Mouse (Mus musculus): Measurements from ENCODE around the gene Tpgs1. TPM values are rescaled to one million over a fixed set of nuclear protein-coding genes. Genes with fewer than 3 reads are reported as not detected.

Tpgs1 gene
- total RNA-seq, 2 experiments from 2014 or later: 18.3 to 18.7 TPM

GRCm38 (mm10) chr10:79668076-79668475 lies 1.1 kb upstream of the Tpgs1 start:
- no peak for DNase-seq

- DNase-seq: peak; percentile 77
These were observed 448 bp downstream of the Tpgs1 start for GRCm38 (mm10) chr10:79669576-79670057.

DNA sequence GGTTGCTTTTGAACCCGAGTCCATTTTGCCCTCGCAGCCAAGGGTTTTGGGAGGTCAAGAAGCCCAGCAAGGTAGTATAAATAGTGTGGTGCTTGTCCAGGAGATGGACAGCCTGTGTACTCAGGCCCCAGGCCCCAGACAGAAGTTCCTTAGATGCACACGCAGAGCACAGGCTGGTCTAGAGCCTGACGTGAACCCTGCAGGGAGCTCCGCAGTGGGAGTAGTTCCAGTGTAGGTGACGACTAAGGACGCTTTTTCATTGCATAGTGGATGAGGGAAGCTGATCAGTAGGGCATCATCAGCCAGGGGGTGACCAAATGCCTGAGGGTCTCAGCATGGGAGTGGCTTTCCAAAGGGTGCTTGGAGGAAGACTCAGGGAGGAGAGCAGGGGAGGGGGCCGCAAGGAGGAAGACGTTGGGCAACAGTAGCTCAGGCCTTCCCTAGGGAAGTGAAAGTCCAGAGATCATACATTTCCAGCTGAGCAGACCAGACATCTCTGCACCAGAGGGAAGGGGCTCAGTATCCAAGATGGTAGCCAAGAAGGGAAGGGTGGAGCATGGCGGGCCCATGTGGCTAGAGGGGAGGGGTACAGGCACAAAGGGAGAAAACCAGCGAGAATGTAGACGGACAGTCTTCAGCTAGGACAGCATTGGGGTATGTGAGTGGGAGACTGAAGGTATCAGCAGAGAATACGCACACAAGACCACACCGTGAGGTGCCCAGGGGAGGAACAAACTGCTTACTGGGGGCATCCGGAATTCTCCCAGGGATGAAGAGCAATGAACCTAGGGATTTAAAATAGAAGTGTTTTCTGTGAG lies 1.1 kb downstream of the Tpgs1 start:
- DNase-seq: no peak

GRCm38 (mm10) chr10:79671396-79672087 lies 2.4 kb downstream of the Tpgs1 start:
- DNase-seq: no peak

GRCm38 (mm10) chr10:79672088-79672455 lies 2.9 kb downstream of the Tpgs1 start:
- no peak for DNase-seq

- DNase-seq: no peak
These were observed 3.9 kb downstream of the Tpgs1 start for GRCm38 (mm10) chr10:79673054-79673453.

- DNase-seq: no peak
These were observed 6.3 kb downstream of the Tpgs1 start for GRCm38 (mm10) chr10:79675346-79676035.

- DNase-seq: peak; percentile 13
These were observed 11.7 kb downstream of the Tpgs1 start for GRCm38 (mm10) chr10:79680606-79681495.

DNA sequence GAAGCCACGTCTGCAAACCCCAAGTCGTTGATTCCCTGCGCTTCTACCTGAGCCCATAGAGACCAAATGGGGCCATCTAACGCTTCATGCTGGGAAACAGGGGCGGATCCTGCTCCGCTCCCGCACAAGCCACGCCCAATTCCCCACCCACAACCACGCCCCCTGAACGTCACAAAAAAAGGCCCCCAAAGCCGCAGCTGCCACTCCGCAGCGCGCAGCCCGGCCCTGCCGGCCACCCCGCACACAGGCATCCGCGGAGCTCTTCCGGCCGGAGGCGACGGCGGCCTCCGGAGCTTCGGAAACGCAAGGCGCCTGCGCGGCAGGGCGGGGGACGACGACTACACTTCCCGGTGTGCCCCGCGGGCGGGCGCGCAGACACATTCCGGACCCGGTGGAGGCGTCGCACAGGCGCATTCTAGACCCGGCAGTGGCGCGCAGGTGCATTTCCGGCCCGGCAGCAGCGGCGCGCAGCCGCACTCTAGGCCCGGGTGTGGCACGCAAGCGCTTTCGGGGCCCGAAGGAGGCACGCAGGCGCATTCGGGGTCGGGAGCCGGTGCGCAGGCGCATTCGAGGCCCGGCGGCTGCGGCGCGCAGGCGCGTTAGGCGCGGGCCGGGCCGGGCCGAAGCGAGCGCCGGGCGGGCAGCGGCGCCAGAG lies 12.5 kb downstream of the Tpgs1 start, which contains the start of gene Cdc34:
Cdc34 (plus strand) TSS at position 605 of the 655 bp plus-strand sequence.
- peak; percentile 99 for DNase-seq

DNA sequence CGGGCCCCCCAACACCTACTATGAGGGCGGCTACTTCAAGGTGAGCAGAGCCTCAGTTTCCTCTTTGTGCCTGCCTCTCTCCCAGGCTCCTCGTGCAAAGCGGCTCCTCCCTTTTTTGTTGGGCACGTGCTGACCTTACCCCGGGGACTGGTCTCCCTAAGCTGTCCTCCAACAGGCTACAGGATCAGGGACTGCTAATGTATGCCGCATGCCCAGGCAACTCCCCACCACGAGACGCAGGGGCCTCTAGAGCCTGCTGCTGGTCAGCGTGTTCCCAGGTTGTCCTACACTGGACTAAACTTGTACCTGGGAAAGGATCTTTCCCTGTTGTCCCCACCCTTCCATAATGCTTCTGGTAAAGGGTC lies 13.4 kb downstream of the Tpgs1 start:
- peak; percentile 34 for DNase-seq

GRCm38 (mm10) chr10:79682916-79683582 lies 13.9 kb downstream of the Tpgs1 start:
- peak; percentile 68 for DNase-seq

DNA sequence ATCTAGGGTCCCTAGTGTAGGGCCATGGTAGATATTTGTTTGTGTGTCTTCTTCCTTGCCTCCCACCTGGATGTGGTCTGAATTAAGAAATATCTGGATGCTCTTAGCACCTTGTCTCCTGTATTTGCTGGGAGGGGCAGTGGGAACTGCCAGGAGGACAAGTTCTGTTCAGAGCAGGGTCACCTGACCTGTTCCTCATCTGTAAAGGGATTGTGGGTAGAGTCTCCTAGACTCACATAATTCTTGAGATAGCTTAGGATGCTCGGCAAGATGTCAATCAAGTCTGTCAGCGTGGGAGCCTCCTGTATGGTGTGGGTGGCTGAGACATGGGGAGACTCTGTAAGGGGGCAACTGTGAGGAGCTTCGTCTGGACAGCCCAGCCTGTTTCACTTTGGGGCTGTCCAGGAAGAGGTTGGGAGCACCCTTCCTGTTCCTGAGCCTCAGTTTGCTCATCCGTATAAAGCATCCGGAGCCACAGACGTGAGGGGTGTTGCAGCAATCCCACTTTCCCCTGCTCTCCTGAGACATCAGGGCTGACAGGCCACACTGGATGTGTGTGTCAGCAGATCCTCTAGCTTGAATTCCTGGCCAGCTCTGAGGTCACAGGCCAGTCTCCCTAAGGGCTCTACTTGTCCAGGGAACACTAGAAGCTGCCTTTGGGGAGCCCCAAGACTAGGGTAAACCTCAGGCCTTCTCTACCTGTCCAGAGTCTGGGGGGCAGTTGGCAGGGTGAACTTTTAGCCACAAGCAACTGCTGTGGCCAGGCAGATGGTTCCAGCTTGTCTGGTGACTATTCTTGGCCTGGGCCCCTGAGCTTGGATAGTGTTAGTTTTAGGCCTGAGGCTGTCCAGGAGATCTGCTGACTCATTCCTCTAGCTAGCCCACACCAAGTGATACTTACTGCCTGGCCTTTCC lies 14.8 kb downstream of the Tpgs1 start:
- peak; percentile 58 for DNase-seq

- DNase-seq: peak; percentile 7
These were observed 15.8 kb downstream of the Tpgs1 start for GRCm38 (mm10) chr10:79684770-79685600.

- no peak for DNase-seq
These were observed 17.1 kb downstream of the Tpgs1 start for GRCm38 (mm10) chr10:79686219-79686618.

- no peak for DNase-seq
These were observed 17.5 kb downstream of the Tpgs1 start for GRCm38 (mm10) chr10:79686691-79687090.

DNA sequence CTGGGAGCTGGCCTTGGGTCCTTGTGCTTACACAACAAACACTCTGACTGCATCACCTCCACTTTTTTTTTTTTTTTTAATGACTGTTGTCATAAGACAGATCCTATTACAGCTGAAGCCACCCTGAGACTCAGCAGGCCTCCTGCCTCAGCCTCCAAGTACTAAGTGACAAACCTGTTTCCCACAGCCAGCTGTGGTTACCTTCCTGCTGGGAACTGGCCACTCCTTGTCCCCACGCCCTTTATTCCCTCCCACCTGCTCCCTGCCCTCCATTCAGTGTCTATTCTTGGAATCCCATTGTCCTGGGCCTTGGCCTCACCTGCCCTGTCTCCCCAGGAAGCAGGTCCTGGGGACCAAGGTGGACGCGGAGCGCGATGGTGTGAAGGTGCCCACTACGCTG lies 18.3 kb downstream of the Tpgs1 start:
- no peak for DNase-seq

DNA sequence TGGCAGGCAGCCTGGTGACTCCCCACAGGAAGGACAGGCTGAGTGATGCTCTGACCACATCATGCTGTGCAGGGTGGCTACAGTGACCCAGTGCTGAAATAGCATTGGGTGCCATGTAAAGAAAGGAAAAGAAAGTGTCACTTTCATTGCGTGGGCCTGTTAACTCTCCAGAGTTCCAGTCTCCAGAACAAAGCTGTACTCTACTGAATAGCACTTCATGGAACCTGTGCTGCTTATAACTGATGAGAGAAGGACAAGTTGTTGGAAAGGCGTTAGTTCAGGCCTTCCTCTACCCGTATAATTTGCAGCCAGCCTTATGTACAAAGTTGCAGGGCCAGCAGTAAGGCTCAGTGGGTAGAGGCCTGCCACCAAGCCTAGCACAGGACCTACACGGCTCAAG lies 19.6 kb downstream of the Tpgs1 start, which contains the start of gene Gzmm:
Gzmm (plus strand) TSS at position 301 of the 400 bp plus-strand sequence.
- DNase-seq: no peak

DNA sequence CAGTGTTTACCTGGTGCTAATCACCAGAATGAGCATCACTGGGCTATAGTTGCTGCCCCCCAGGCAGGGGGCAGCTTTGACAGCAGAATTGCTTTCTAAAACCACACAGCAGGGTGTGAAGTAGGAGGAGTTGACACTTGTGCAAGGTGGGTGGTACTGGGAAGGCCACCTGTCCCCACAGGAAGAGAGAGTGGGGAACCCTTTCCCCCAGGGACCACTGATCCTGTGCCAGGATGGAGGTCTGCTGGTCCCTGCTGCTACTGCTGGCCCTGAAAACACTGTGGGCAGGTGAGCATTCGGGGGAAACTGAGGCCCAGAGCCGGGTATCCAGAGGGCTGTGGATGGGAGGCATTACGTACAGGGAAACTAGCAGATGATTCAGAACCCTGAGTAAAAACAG lies 20.0 kb downstream of the Tpgs1 start:
- peak; percentile 6 for DNase-seq
